Mouse (Mus musculus) brain, embryonic 14.5 days (tissue): ENCODE data around the gene Gm19426. TPM values are rescaled to one million over a fixed set of nuclear protein-coding genes. Genes with fewer than 3 reads are reported as not detected.

Experiments
- DNase-seq: peaks from one replicate; pipeline ENCODE4 v3.0.0-alpha.2; 2011; ENCODE audit warnings: low read depth
- CTCF ChIP-seq: fragments of 200-500 bp; IDR thresholded peaks from 2 replicates; pipeline ENCODE4 v1.5.1; 2012; ENCODE audit warnings: inconsistent platforms, mild to moderate bottlenecking, moderate library complexity, borderline replicate concordance; ENCODE audit not compliant: insufficient read depth, insufficient read length; ENCODE audit errors: extremely low read depth
- POLR2A ChIP-seq: fragments of 200-500 bp; IDR thresholded peaks from 2 replicates; pipeline ENCODE4 v1.6.1; 2012; ENCODE audit warnings: mild to moderate bottlenecking, inconsistent platforms, borderline replicate concordance; ENCODE audit not compliant: poor library complexity, insufficient read depth, insufficient read length, severe bottlenecking; ENCODE audit errors: extremely low read depth
- polyA plus RNA-seq: library from polyadenylated mRNA; depleted of rRNA; stranded (reverse); fragments of >200 nt; gene quantifications from 2 replicates; pipeline ENCODE4 v1.2.3, GENCODE M21; 2012; rRNA removed

The Gm19426 gene
- polyA plus RNA-seq: 6.8 and 7.6 TPM in 2 replicates

GRCm38 (mm10) chr2:84743561-84743960 is at the start of gene Gm19426:
TSS of gene Gm19426 (minus strand) at chr2:84743655.
- peak; percentile 98 for DNase-seq
- TF ChIP-seq POLR2A (peak; percentile 39; the same call in 1 of the 2 replicates), CTCF (no peak)

DNA sequence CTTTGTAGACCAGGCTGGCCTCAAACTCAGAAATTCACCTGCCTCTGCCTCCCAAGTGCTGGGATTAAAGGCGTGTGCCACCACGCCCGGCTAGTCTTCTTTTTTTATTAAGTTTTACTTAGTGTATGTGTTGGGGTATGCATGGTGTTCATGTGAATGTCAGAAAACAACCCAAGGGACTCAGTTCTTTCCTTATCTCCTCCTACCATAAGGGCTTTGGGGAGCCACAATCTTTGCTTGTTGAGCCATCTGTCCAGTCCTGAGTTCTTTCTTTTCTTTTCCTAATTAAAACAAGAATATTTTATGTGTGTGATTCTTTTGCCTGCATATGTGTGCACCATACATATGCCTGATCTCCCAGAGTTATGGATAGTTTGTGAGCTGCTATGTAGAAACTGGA is 49.7 kb upstream of the Gm19426 start:
- TF ChIP-seq CTCF (no peak), POLR2A (no peak)
- no peak for DNase-seq

GRCm38 (mm10) chr2:84792516-84792915 is 49.1 kb upstream of the Gm19426 start:
- TF ChIP-seq POLR2A (no peak), CTCF (no peak)

DNA sequence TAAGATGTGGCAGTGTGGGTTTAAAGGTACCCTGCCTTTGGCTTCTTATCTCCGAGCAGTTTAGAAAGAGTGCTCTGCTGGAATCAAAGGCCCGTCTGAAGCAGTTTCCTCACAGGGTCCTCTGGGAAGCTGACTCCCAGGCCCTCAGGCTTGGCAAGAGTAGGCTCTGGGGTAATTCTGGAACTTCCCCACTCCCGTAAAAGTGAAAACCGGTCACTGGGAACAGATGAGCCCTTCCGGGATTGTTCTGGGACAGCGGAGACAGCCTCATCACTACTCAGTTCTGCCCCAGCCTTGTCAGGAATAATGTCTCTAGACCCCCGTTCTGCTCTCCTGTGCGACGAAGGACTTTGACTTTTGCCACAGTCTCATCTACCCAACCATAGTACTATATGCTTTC is 47.0 kb upstream of the Gm19426 start:
- no peak for TF ChIP-seq CTCF
- TF ChIP-seq POLR2A: no peak
- DNase-seq: no peak

More at GRCm38 (mm10) chr2:84792516-84792915, 49.1 kb upstream of the Gm19426 start:
- DNase-seq: no peak

- DNase-seq: no peak
- no peak for TF ChIP-seq POLR2A
- no peak for TF ChIP-seq CTCF
Measured at GRCm38 (mm10) chr2:84788316-84788715, 44.9 kb upstream of the Gm19426 start.

- TF ChIP-seq CTCF (no peak), POLR2A (no peak)
- DNase-seq: no peak
Measured at GRCm38 (mm10) chr2:84783840-84784566, 40.5 kb upstream of the Gm19426 start.

DNA sequence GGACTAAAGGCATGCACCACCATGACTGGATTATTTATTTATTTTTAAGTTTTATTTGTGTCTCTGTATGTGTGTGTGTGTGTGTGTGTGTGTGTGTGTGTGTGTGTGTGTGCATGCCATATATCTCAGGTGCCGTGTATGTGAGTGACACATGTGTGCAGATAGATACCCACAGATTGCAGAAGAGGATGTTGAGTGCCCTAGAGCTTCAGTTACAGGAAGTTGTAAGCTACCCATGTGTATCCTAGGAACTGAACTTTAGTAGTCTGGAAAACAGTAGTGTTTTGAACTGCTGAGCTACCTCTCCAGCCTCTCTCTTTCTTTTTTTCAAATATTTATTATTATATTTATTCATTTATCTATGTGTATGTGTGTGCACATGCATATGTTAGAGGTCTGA is 39.9 kb upstream of the Gm19426 start:
- TF ChIP-seq POLR2A: no peak
- TF ChIP-seq CTCF: no peak

DNA sequence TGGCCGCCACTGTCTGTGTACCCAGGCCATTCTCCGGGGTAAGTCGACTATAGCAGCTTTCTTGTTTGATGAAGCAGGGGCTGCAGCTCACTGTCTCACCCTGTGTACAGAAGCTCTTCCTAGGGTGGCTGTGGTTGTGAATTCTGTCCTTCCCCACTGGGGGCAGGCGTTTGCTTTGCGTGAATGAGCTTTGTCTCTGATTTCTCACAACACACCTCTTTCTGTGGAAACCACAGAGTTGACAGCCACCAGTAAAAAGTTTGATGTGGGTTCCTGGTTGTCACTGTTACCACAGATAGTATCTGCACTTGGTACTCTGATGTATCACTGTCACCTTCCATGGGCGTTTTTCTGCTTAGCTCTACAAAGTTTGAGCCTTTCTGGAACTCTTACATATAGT is 35.8 kb upstream of the Gm19426 start:
- no peak for DNase-seq
- TF ChIP-seq POLR2A (no peak), CTCF (peak; percentile 23; the same call in 1 of the 2 replicates)

More for the DNA sequence above, 39.9 kb upstream of the Gm19426 start:
- no peak for DNase-seq

- TF ChIP-seq CTCF: no peak
- no peak for TF ChIP-seq POLR2A
- DNase-seq: peak; percentile 50
Measured at GRCm38 (mm10) chr2:84777706-84778105, 34.3 kb upstream of the Gm19426 start.

- peak; percentile 8 for DNase-seq
Measured at GRCm38 (mm10) chr2:84775665-84776064, 32.2 kb upstream of the Gm19426 start.

GRCm38 (mm10) chr2:84775241-84775640 is 31.8 kb upstream of the Gm19426 start, which contains the start of gene Serping1:
TSS of gene Serping1 (minus strand) at chr2:84775444.
- TF ChIP-seq POLR2A (no peak), CTCF (no peak)
- DNase-seq: no peak

More at GRCm38 (mm10) chr2:84775665-84776064, 32.2 kb upstream of the Gm19426 start:
- TF ChIP-seq POLR2A (no peak), CTCF (no peak)

GRCm38 (mm10) chr2:84774751-84775150 is 31.3 kb upstream of the Gm19426 start:
- peak; percentile 87 for DNase-seq
- TF ChIP-seq POLR2A (no peak), CTCF (no peak)
